14 mouse cellular contexts compared by ENCODE assay signal in the genomic region with DNA sequence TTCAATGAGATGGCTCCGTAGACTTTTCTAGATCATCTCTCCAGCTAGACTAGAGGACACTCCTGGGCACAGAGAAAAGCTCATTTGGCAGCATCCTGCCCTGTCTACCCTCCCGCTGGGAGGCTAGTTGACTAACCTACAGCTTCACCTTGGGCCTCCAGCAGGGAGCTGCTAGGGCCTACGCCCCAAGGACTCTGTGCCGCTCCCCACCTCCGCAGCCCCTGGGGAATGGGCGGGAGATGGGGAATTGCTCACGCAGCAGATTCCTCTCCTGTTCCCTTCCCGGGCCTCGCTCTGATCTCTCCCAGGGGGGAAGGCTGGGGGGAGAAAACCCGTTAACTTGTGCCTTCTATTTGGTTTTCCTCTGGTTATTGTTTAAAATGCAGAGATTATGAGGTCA. TPM values are rescaled to one million over a fixed set of nuclear protein-coding genes. Genes with fewer than 3 reads are reported as not detected.
"Had no signal": no experiment of that assay in that cellular context is flagged by ENCODE, and none has a peak within 500 bp of the region (broad histone marks: within the 10 kb centered on the region; RNA-seq: fewer than 3 reads in every experiment).

No protein-coding gene starts in this region.

- H3K27ac ChIP-seq: layer of hippocampus, adult 2 months; lung, embryonic 15.5 days; neural tube, embryonic 12.5 days; stomach, embryonic 15.5 days had no signal

- H3K9me3 ChIP-seq: lung, embryonic 15.5 days; neural tube, embryonic 12.5 days; stomach, embryonic 15.5 days had no signal

- H3K9ac ChIP-seq: lung, embryonic 15.5 days; neural tube, embryonic 12.5 days; stomach, embryonic 15.5 days had no signal

- H3K27me3 ChIP-seq: lung, embryonic 15.5 days; neural tube, embryonic 12.5 days; stomach, embryonic 15.5 days had no signal

- H3K4me3 ChIP-seq: layer of hippocampus, adult 2 months; lung, embryonic 15.5 days; neural tube, embryonic 12.5 days; stomach, embryonic 15.5 days had no signal

- H3K36me3 ChIP-seq: lung, embryonic 15.5 days; neural tube, embryonic 12.5 days; stomach, embryonic 15.5 days had no signal

- H3K4me2 ChIP-seq: liver, embryonic 11.5 days; lung, embryonic 15.5 days; neural tube, embryonic 12.5 days; stomach, embryonic 15.5 days had no signal

- DNase-seq: kidney, adult 18-20 months; kidney, postnatal 10 days; left cerebral cortex, postnatal 4 days; lung, postnatal 14 days; midbrain, embryonic 14.5 days; right cerebral cortex, postnatal 4 days; spleen, adult 18-20 months; thymus, postnatal 4 days had no signal

RNA-seq across cellular contexts. Expression of a gene that starts 36.4 kb away (rescaled TPM):
- polyA plus RNA-seq: liver, embryonic 16.5 days; lung, embryonic 15.5 days; stomach, embryonic 15.5 days had no signal
